Mouse (Mus musculus): ENCODE data around the gene Kmt2a.
A peak's percentile ranks its signal among the peaks of the same experiment; 100 is the strongest.

Kmt2a gene

GRCm38 (mm10) chr9:44881221-44881871, at the start of gene Kmt2a:
TSS of gene Kmt2a (minus strand) at chr9:44881296.
- peak; percentile 73 for DNase-seq (ENCODE audit: low read depth)

- DNase-seq (ENCODE audit: low read depth): no peak
Measured at GRCm38 (mm10) chr9:44921543-44921942, 40.4 kb upstream of the Kmt2a start.

DNA sequence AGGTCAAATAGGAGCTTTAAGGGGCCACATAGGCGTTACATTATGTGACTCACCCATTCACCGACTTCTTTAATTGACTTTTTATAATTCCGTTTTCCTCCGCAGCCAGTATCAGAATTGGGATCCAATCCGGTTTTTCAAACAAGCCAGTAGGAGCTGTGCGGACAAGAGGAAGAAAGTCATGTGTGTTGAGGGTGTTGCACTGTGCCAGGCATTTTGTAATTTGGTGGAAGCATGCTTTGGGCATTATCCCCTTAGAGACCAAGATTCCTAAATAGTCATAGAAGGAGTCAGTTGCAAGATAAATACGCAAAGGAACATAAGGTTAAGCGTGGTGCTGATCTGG, 40.0 kb upstream of the Kmt2a start:
- peak; percentile 83 for DNase-seq (ENCODE audit: low read depth)

- peak; percentile 95 for DNase-seq (ENCODE audit: low read depth)
Measured at GRCm38 (mm10) chr9:44920374-44921122, 39.5 kb upstream of the Kmt2a start, which contains the start of gene Atp5l. TSS of gene Atp5l (minus strand) at chr9:44920742.

DNA sequence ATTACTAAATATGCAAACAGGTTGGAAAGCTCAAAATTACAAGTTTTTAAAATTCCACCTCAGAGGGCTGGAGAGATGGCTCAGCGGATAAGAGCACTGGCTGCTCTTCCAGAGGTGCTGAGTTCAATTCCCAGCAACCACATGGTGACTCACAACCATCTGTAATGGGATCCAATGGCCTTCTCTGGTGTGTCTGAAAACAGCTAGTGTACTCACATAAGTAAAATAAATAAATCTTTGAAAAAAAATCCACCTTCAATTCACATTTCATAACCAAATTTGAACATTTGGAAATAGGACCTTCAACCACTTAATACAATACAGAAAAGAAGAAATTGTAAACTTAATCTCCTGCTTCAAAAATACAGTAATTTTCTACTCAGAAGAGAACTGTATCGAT, 38.5 kb upstream of the Kmt2a start:
- no peak for DNase-seq (ENCODE audit: low read depth)

GRCm38 (mm10) chr9:44916196-44916595, 35.1 kb upstream of the Kmt2a start:
- DNase-seq (ENCODE audit: low read depth): peak; percentile 25

- DNase-seq (ENCODE audit: low read depth): no peak
Measured at GRCm38 (mm10) chr9:44914706-44915105, 33.6 kb upstream of the Kmt2a start.

DNA sequence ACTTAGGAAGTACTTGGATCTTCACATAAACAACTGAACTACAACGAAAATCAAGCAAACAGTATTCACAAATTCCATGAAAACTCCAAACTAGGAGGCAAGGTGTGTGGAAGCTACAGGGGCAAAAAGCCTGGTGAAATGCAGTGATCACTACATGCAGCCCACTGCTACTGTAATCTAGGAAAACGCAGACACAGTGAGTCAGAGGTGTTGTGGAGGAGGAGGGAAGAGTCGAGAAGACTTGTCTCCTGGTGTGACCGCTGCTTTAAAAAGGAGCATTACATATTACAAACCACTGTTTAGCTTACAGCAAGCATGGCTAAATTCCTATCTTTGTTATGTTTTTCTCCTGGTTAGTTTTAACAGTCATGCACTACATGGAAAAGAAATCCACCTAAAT, 30.3 kb upstream of the Kmt2a start:
- no peak for DNase-seq (ENCODE audit: low read depth)

DNA sequence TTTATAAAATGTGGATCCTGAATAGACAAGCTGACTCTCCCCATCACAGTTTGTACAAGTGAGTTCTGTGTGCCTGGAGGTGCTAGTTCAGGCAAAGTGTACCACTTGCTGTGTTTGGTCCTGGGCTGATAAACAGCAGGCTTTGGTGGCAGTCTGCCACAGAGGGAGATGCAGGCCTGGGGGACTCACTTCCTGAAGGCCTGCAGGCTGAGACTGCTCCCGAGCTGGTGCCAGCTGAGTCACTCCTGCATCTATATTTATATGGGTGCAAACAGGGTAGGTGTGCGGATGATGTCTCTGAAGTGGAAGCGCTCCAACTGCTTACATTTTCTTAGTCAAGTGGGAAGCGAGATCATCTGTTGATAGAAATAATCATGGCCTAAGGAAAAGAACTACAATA, 24.5 kb upstream of the Kmt2a start:
- DNase-seq (ENCODE audit: low read depth): no peak

DNA sequence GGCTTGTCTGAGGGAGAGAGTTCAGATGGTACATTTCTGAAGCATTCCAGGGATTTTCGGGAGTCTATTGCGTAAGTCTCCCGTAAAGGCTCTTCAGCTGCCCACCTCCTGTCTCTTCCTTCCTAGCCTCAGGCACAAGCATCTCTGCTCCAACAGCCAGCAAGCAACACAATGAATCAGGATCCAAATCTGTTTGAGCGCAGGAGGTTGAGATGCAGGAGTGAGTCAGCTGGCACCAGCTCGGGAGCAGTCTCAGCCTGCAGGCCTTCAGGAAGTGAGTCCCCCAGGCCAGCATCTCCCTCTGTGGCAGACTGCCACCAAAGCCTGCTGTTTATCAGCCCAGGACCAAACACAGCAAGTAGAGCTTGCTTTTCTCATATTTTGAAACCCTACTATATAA, 23.9 kb upstream of the Kmt2a start:
- DNase-seq (ENCODE audit: low read depth): peak; percentile 87

GRCm38 (mm10) chr9:44903856-44904255, 22.8 kb upstream of the Kmt2a start:
- peak; percentile 67 for DNase-seq (ENCODE audit: low read depth)

DNA sequence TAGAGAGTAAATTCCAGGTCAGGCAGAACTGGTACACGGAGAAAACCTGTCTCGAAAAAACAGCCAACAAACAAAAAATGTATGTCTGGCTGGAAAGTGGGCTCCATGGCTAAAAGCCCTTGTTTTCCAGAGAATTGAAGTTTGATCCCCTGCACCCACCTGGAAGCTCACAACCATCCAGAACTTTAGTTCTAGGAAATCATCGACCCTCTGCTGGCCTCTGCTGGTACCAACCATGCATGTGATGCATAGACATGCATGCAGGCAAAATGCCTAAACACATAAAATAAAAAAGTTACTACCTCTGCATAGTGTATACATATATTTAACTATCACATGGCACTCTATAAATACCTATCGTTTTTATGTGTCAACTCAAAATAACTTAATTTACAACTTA, 19.3 kb upstream of the Kmt2a start:
- no peak for DNase-seq (ENCODE audit: low read depth)

GRCm38 (mm10) chr9:44899716-44900115, 18.6 kb upstream of the Kmt2a start:
- DNase-seq (ENCODE audit: low read depth): no peak

DNA sequence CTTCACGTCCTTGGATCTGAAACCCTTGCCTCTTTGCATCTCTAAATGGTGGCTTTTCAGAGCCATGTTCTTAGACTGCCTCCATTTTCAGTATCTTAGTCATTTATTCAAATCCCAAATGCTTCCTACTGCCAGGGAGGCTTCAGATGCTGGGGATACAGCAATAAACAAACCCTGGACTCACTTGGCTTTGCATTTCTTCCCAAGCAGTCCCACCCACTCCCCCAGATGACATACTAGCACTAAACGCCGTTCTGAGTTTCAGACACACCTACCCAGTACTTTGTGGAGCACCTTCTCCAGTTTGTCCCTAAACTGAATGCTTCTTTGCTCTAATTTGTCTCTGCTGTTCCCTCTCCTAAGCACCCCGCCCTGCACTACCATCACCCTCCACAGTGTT, 15.9 kb upstream of the Kmt2a start:
- DNase-seq (ENCODE audit: low read depth): no peak

DNA sequence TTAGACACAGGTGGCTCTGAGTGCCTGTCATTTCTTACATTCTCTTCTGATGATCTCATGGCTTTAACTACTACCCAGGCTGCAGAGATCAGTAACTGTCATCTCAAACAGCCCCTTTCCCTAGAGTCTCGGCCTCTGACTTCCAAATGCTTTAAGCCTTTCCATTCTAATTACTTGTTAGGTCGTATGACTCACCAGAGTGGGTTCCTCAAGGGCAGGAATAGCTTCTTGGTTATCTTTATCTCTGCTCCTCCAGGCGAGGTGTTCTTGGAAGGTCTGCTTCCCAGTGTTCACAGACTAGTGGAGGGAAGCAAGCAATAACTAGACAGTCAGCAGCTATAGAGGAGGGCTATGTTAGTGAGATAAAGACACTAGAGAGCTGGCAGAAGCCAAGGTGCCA, 11.6 kb upstream of the Kmt2a start:
- DNase-seq (ENCODE audit: low read depth): no peak

- no peak for DNase-seq (ENCODE audit: low read depth)
Measured at GRCm38 (mm10) chr9:44891210-44891609, 10.1 kb upstream of the Kmt2a start.

GRCm38 (mm10) chr9:44890122-44890521, 9.0 kb upstream of the Kmt2a start:
- no peak for DNase-seq (ENCODE audit: low read depth)

- DNase-seq (ENCODE audit: low read depth): no peak
Measured at GRCm38 (mm10) chr9:44888114-44888624, 7.1 kb upstream of the Kmt2a start.

GRCm38 (mm10) chr9:44882981-44883569, 2.0 kb upstream of the Kmt2a start:
- no peak for DNase-seq (ENCODE audit: low read depth)

DNA sequence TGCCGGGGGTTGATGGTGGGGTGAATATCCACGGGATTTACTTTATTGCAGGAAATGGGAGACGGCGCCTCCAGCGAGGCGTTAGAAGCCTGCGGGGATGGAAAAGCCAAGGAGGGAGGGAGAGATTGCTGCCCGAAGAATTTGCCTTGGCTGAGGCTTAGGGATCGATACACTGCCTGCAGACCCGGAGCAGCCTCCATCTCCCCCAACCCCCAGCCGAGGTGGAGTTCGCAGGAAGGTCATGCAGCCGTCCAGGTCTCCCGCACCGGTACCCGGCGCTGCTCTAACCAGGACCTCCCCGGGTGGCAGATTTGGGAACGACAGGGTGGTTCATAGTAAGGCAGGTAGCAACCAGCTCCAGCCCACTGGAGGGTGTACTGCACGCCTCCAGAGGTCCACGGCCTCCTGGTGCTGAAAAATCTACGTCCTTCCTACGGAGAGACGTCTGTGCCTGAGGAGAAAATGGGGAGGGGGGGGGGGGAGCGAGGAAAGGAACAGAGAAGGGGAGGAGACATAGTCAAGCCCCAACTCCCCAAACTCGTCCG, 1.4 kb upstream of the Kmt2a start:
- DNase-seq (ENCODE audit: low read depth): no peak

DNA sequence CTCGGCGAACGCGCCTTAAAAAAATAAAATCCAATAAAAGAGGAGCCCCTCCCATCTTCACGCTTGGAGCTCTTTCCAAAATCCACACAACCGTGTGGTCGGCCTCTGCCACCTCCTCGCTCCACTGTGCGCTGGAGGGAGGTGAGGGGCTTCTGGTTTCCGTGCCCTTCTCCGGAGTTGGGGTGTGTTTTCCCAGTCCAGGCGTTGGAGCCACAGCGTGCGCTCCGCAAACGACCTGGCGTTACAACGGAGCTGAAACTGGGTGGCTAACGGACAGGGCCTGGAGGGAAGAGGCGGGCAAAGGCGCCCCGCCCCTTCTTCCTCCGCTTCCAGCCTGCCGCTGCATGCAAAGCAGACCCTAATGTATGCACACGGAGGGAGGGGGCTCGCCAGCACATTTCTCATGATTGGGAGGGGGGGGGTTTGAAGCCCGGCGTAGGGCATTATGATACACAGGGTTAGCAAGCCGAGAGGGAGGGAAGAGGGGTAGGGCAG, 892 bp upstream of the Kmt2a start:
- DNase-seq (ENCODE audit: low read depth): no peak

- no peak for DNase-seq (ENCODE audit: low read depth)
Measured at GRCm38 (mm10) chr9:44880309-44881081, 601 bp downstream of the Kmt2a start.
